Mouse (Mus musculus): ENCODE measurements around the gene Tmem89. TPM values are rescaled to one million over a fixed set of nuclear protein-coding genes. Genes with fewer than 3 reads are reported as not detected.

Tmem89 gene
- polyA plus RNA-seq (2012; fragmentation: generic; extraction: Trizol), result not detected
- long read RNA-seq, experiment 1, result 0 reads
- long read RNA-seq, experiment 2, result 0 reads

DNA sequence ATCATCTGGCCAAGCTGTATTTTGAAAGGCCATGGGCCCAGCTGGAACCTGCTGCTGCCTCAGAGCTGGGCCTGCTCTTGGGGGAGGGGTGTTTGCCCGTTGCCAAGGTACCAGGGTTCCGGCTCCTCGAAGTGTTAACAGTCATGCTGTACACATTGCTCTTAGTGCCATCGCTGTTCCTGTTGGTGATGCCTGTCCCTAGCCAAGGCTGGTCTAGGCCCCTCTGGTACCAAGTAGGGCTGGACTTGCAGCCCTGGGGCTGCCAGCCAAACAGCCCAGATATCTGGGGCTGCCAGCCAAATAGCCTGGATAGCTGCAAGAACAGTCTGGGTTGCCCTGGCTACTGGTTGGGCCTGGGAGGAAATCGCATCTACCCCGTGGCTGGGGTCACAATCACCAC lies at the start of gene Tmem89:
Tmem89 (plus strand) TSS at position 129 of the 400 bp plus-strand sequence.
- no peaks in the 10 kb centered on the region for H3K79me2 ChIP-seq (ENCODE audit: control insufficient read depth, insufficient read depth)
- no peaks in the 10 kb centered on the region for H3K79me3 ChIP-seq (ENCODE audit: low read depth)
- TF ChIP-seq USF1 (IDR thresholded peaks at IDR 0.05; ENCODE audit: low read depth), result no peak
- no peak for TF ChIP-seq FOSL1 (IDR thresholded peaks at IDR 0.05; ENCODE audit: insufficient read depth, low read length, poor library complexity, severe bottlenecking)
- no peak for TF ChIP-seq CEBPB (IDR thresholded peaks at IDR 0.05; ENCODE audit: low read depth)
- no peak for TF ChIP-seq MYOD1 (IDR thresholded peaks at IDR 0.05; ENCODE audit: control insufficient read depth, insufficient read length, low read depth)
- TF ChIP-seq CTCF (IDR thresholded peaks at IDR 0.05; ENCODE audit: control insufficient read depth, insufficient read depth, insufficient read length), result no peak
- no peak for TF ChIP-seq MAX (IDR thresholded peaks at IDR 0.05)
- TF ChIP-seq MYOG (IDR thresholded peaks at IDR 0.05; ENCODE audit: control insufficient read depth, extremely low read depth, insufficient read length), result no peak

DNA sequence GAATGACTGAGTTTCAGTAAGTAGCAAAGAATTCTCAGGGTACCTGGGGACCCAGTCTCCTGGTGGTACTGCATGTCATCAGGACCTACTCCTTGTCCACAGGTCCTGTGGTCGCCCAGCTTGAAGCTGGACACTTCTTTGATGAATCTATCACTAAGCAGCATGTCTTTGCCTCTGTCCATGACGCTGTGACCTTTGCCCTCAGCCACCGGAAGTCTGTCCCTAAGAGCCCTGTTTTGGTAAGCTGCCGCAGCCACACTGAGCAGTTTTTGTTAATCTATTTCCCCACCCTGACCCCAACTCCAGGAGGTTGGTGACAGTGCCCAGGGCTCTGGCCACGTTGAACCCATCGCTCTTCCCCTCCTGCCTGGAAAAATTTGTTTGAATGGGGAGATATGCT lies 2.1 kb upstream of the Tmem89 start:
- TF ChIP-seq MAX (IDR thresholded peaks at IDR 0.05) (no peak), USF1 (IDR thresholded peaks at IDR 0.05; ENCODE audit: low read depth) (no peak), CTCF (IDR thresholded peaks at IDR 0.05; ENCODE audit: control insufficient read depth, insufficient read depth, insufficient read length) (no peak), MYOD1 (IDR thresholded peaks at IDR 0.05; ENCODE audit: control insufficient read depth, insufficient read length, low read depth) (no peak), FOSL1 (IDR thresholded peaks at IDR 0.05; ENCODE audit: insufficient read depth, low read length, poor library complexity, severe bottlenecking) (no peak), MYOG (IDR thresholded peaks at IDR 0.05; ENCODE audit: control insufficient read depth, extremely low read depth, insufficient read length) (no peak), CEBPB (IDR thresholded peaks at IDR 0.05; ENCODE audit: low read depth) (no peak)
- no peak overlapping the region for H3K4me3 ChIP-seq (ENCODE audit: insufficient read depth, poor library complexity, severe bottlenecking)
- H3K27me3 ChIP-seq (ENCODE audit: control insufficient read depth, insufficient read depth, insufficient read length), result no peaks in the 10 kb centered on the region

More for the DNA sequence above, at the start of gene Tmem89:
- no peaks in the 10 kb centered on the region for H3K36me3 ChIP-seq (ENCODE audit: control insufficient read depth, insufficient read depth)
- H3K27me3 ChIP-seq (ENCODE audit: control insufficient read depth, insufficient read depth, insufficient read length), result peaks cover 15% of the 10 kb centered on the region
- no peak within 1 kb of the TSS for H3ac ChIP-seq (ENCODE audit: control insufficient read depth, insufficient read length, low read depth)
- H3K4me3 ChIP-seq (ENCODE audit: insufficient read depth, poor library complexity, severe bottlenecking), result no peak within 1 kb of the TSS

DNA sequence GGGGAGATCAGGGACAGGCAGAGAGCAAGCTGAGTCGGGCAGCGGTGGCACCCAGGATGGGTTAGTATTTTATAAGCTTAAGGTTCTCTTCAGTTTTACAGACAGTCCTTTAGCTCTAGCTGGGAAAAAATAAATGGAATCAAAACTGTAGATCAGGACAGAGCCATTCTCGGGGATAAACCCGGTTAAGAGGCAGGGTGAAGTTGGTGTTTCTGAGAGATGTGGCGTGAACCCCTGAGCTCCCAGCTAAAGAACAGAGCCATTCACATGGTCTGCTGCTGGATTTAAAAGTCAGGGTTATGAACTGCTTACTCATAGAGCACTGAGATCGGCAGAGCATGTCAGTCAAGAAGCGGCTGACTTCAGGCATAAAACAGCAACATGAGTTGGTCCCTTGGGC lies 1.3 kb upstream of the Tmem89 start:
- Histone ChIP-seq H3K79me2 (ENCODE audit: control insufficient read depth, insufficient read depth) (no peaks in the 10 kb centered on the region), H3K27me3 (ENCODE audit: control insufficient read depth, insufficient read depth, insufficient read length) (peaks cover 8% of the 10 kb centered on the region), H3K36me3 (ENCODE audit: control insufficient read depth, insufficient read depth) (no peaks in the 10 kb centered on the region), H3ac (ENCODE audit: control insufficient read depth, insufficient read length, low read depth) (no peak overlapping the region), H3K79me3 (ENCODE audit: low read depth) (no peaks in the 10 kb centered on the region), H3K4me3 (ENCODE audit: insufficient read depth, poor library complexity, severe bottlenecking) (no peak overlapping the region)
- no peak for TF ChIP-seq MAX (IDR thresholded peaks at IDR 0.05)
- no peak for TF ChIP-seq MYOD1 (IDR thresholded peaks at IDR 0.05; ENCODE audit: control insufficient read depth, insufficient read length, low read depth)
- TF ChIP-seq CTCF (IDR thresholded peaks at IDR 0.05; ENCODE audit: control insufficient read depth, insufficient read depth, insufficient read length), result no peak
- no peak for TF ChIP-seq FOSL1 (IDR thresholded peaks at IDR 0.05; ENCODE audit: insufficient read depth, low read length, poor library complexity, severe bottlenecking)
- TF ChIP-seq USF1 (IDR thresholded peaks at IDR 0.05; ENCODE audit: low read depth), result no peak
- no peak for TF ChIP-seq CEBPB (IDR thresholded peaks at IDR 0.05; ENCODE audit: low read depth)
- no peak for TF ChIP-seq MYOG (IDR thresholded peaks at IDR 0.05; ENCODE audit: control insufficient read depth, extremely low read depth, insufficient read length)

More for the DNA sequence above, 2.1 kb upstream of the Tmem89 start:
- Histone ChIP-seq H3K79me2 (ENCODE audit: control insufficient read depth, insufficient read depth) (no peaks in the 10 kb centered on the region), H3K79me3 (ENCODE audit: low read depth) (no peaks in the 10 kb centered on the region), H3ac (ENCODE audit: control insufficient read depth, insufficient read length, low read depth) (no peak overlapping the region), H3K36me3 (ENCODE audit: control insufficient read depth, insufficient read depth) (no peaks in the 10 kb centered on the region)

DNA sequence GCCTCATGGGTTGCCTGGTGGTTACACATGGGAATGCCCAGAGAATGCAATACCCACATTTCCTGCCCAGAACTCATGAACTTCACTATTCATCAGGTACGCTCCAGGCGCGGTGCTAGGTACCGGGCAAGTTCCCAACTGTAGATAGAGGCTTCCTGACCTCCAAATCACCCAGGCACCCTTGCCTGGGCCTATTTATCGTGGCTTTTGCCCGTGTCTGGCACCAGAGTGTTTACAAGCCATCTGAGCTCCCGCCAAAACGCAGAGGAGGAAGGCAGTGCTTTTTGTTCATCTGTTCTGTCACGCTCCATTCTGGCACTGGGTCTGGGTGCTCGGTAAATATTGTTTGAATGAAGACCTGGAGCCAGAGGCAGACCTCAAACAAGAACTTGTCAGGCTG lies 798 bp upstream of the Tmem89 start:
- H3K79me2 ChIP-seq (ENCODE audit: control insufficient read depth, insufficient read depth), result no peaks in the 10 kb centered on the region
- H3K4me3 ChIP-seq (ENCODE audit: insufficient read depth, poor library complexity, severe bottlenecking), result no peak overlapping the region
- H3K36me3 ChIP-seq (ENCODE audit: control insufficient read depth, insufficient read depth), result no peaks in the 10 kb centered on the region
- no peak overlapping the region for H3ac ChIP-seq (ENCODE audit: control insufficient read depth, insufficient read length, low read depth)
- H3K27me3 ChIP-seq (ENCODE audit: control insufficient read depth, insufficient read depth, insufficient read length), result peaks cover 12% of the 10 kb centered on the region
- TF ChIP-seq MAX (IDR thresholded peaks at IDR 0.05) (no peak), MYOG (IDR thresholded peaks at IDR 0.05; ENCODE audit: control insufficient read depth, extremely low read depth, insufficient read length) (no peak), CTCF (IDR thresholded peaks at IDR 0.05; ENCODE audit: control insufficient read depth, insufficient read depth, insufficient read length) (no peak)
- H3K79me3 ChIP-seq (ENCODE audit: low read depth), result no peaks in the 10 kb centered on the region

DNA sequence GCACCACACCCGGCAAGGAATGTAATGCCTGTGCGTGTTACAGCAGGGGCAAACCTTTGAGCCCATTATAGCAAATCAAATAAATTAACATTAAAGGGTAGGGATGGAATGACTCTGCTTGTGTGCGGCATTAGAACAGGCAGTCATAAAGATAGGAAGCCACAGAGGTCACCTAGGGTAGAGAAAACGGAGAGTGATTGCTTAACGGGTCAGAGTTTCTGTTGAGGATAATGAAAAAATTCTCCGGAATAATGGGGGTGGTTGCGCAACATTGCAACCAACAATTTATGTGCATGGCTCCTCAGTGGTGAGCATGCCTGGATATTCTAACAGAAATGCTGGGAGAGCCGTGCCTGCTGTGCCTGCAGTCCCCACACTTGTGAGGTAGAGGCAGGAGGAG lies 11.5 kb downstream of the Tmem89 start:
- Histone ChIP-seq H3K79me3 (ENCODE audit: low read depth) (no peaks in the 10 kb centered on the region), H3K36me3 (ENCODE audit: control insufficient read depth, insufficient read depth) (no peaks in the 10 kb centered on the region), H3ac (ENCODE audit: control insufficient read depth, insufficient read length, low read depth) (no peak overlapping the region), H3K4me3 (ENCODE audit: insufficient read depth, poor library complexity, severe bottlenecking) (no peak overlapping the region), H3K27me3 (ENCODE audit: control insufficient read depth, insufficient read depth, insufficient read length) (peaks cover 58% of the 10 kb centered on the region), H3K79me2 (ENCODE audit: control insufficient read depth, insufficient read depth) (no peaks in the 10 kb centered on the region)
- TF ChIP-seq USF1 (IDR thresholded peaks at IDR 0.05; ENCODE audit: low read depth), result no peak
- no peak for TF ChIP-seq MYOG (IDR thresholded peaks at IDR 0.05; ENCODE audit: control insufficient read depth, extremely low read depth, insufficient read length)
- TF ChIP-seq MAX (IDR thresholded peaks at IDR 0.05), result no peak
- TF ChIP-seq CEBPB (IDR thresholded peaks at IDR 0.05; ENCODE audit: low read depth), result peak; percentile 99

DNA sequence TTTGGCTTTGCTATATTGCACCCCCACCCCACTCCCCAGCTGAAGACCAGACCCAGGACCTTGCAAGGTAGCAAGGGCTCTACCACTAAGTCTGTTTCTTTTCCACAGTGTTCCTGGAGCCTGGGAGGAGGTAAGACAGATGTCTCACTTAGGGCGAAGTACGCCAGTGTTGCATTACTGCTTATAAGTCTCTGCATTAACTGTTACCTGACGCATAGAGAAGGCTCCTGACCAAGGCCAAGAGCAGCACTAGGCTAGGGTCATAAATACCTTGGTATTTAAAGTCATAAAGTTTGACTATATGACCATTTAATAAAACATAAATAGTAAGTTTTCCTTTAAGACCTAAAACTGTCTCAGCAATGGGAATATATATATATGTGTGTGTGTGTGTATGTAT lies 14.0 kb downstream of the Tmem89 start:
- no peak for TF ChIP-seq MYOD1 (IDR thresholded peaks at IDR 0.05; ENCODE audit: control insufficient read depth, insufficient read length, low read depth)
- TF ChIP-seq FOSL1 (IDR thresholded peaks at IDR 0.05; ENCODE audit: insufficient read depth, low read length, poor library complexity, severe bottlenecking), result no peak
- no peak for TF ChIP-seq USF1 (IDR thresholded peaks at IDR 0.05; ENCODE audit: low read depth)
- no peak for TF ChIP-seq CTCF (IDR thresholded peaks at IDR 0.05; ENCODE audit: control insufficient read depth, insufficient read depth, insufficient read length)
- TF ChIP-seq MAX (IDR thresholded peaks at IDR 0.05), result no peak
- no peak for TF ChIP-seq CEBPB (IDR thresholded peaks at IDR 0.05; ENCODE audit: low read depth)
- TF ChIP-seq MYOG (IDR thresholded peaks at IDR 0.05; ENCODE audit: control insufficient read depth, extremely low read depth, insufficient read length), result no peak
- H3K79me2 ChIP-seq (ENCODE audit: control insufficient read depth, insufficient read depth), result no peaks in the 10 kb centered on the region
- no peak overlapping the region for H3ac ChIP-seq (ENCODE audit: control insufficient read depth, insufficient read length, low read depth)
- no peaks in the 10 kb centered on the region for H3K79me3 ChIP-seq (ENCODE audit: low read depth)
- peaks cover 45% of the 10 kb centered on the region for H3K27me3 ChIP-seq (ENCODE audit: control insufficient read depth, insufficient read depth, insufficient read length)
- no peak overlapping the region for H3K4me3 ChIP-seq (ENCODE audit: insufficient read depth, poor library complexity, severe bottlenecking)
- no peaks in the 10 kb centered on the region for H3K36me3 ChIP-seq (ENCODE audit: control insufficient read depth, insufficient read depth)

All from C2C12 (cell line).